Mouse (Mus musculus) liver, embryonic 14.5 days (tissue): Measurements from ENCODE around the gene Ppm1e.

ENCODE experiments used
- CTCF ChIP-seq: IDR thresholded peaks from 2 replicates; pipeline ENCODE4 v1.5.1; 2016; ENCODE audit warnings: antibody characterized with exemption, low read depth, control low read depth
- EP300 ChIP-seq: IDR thresholded peaks from 2 replicates; pipeline ENCODE4 v1.6.1; 2016; ENCODE audit warnings: antibody characterized with exemption, low read depth

GRCm38 (mm10) chr11:87367865-87368580, 9.2 kb upstream of the Ppm1e start:
- TF ChIP-seq CTCF: no peak
- TF ChIP-seq EP300: peak; percentile 96
